Mouse (Mus musculus) E14TG2a.4 (cell line): ENCODE measurements around the gene Gimap7.

Source experiments
- H3K27me3 ChIP-seq: 2 replicates; pipeline ENCODE4 v1.6.1; 2014; ENCODE audit warnings: low read length, control low read depth; ENCODE audit not compliant: insufficient read depth
- H3K36me3 ChIP-seq: 2 replicates; pipeline ENCODE4 v1.6.1; 2014; ENCODE audit warnings: low read length, control low read depth; ENCODE audit not compliant: insufficient read depth
- H3K4me1 ChIP-seq: replicated peaks from 2 replicates; pipeline ENCODE4 v1.6.1; 2014; ENCODE audit warnings: low read depth, low read length, control low read depth
- H3K4me3 ChIP-seq: replicated peaks from 2 replicates; pipeline ENCODE4 v1.5.1; 2014; ENCODE audit warnings: mild to moderate bottlenecking, low read length
- H3K9me3 ChIP-seq: 2 replicates; pipeline ENCODE4 v1.6.1; 2014; ENCODE audit warnings: low read length, control low read depth
- CTCF ChIP-seq: conservative IDR thresholded peaks from 2 replicates; pipeline ENCODE4 v1.5.1; 2014; ENCODE audit warnings: low read length
- NANOG ChIP-seq: IDR thresholded peaks from 2 replicates; pipeline ENCODE4 v1.6.1; 2014; ENCODE audit warnings: borderline replicate concordance, low read length, mixed read lengths
- POU5F1 ChIP-seq: IDR thresholded peaks from 2 replicates; pipeline ENCODE4 v1.6.1; 2014; ENCODE audit warnings: low read length, borderline replicate concordance

Gene Gimap7

DNA sequence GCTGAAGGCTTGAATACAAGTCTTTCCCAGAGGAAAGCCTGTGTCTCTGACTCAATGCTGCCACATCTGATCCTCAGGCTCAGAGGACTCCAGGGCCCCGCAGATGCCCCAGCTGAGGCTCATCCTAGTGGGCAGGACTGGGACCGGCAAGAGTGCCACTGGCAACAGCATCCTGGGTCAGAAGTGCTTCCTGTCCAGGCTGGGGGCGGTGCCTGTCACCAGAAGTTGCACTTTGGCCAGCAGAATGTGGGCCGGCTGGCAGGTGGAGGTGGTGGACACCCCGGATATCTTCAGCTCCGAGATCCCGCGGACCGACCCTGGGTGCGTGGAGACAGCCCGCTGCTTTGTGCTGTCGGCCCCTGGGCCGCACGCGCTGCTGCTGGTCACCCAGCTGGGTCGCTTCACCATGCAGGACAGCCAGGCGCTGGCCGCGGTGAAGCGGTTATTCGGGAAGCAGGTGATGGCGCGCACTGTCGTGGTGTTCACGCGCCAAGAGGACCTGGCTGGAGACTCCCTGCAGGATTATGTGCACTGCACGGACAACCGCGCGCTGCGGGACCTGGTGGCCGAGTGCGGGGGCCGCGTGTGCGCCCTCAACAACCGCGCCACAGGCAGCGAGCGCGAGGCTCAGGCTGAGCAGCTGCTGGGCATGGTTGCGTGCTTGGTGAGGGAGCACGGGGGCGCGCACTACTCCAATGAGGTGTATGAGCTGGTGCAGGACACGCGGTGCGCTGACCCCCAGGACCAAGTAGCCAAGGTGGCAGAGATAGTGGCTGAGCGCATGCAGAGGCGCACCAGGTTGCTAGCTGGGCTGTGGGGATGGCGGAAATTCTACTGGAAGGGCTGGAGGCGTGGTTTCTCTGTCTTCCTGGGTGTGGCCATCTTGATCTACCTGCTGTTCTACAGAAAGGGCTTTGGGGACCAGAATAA is 24.3 kb downstream of the Gimap7 start:
- Histone ChIP-seq H3K27me3 (peaks cover 45% of the 10 kb centered on the region), H3K4me1 (peaks cover 50% of the 10 kb centered on the region), H3K9me3 (no peaks in the 10 kb centered on the region), H3K4me3 (peak overlapping the region; percentile 81), H3K36me3 (no peaks in the 10 kb centered on the region)
- TF ChIP-seq NANOG = no peak
- TF ChIP-seq POU5F1 = no peak
- TF ChIP-seq CTCF = no peak

DNA sequence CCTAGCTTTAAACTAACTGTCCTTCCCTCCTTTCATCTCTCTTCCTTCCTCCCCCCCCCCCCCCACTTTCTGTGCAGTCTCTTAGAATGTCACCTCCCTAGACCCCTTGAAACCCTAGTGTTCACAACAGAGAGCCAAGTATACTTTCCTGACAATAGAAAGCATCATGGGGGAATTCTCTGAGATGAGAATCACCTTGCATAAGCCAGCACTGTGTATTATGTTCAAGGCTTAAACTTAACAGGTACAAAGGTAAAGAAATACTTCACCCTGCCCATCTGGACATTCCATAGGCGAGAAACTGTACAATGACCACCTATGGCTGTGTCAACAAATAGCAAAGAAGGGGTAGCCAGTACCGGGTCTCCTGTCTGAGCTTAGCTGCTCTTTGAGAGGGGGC is 27.1 kb downstream of the Gimap7 start:
- Histone ChIP-seq H3K4me3 (no peak overlapping the region), H3K4me1 (peaks cover 47% of the 10 kb centered on the region), H3K27me3 (peaks cover 35% of the 10 kb centered on the region), H3K36me3 (no peaks in the 10 kb centered on the region), H3K9me3 (peaks cover 5% of the 10 kb centered on the region)
- TF ChIP-seq POU5F1 (no peak), NANOG (no peak), CTCF (no peak)

DNA sequence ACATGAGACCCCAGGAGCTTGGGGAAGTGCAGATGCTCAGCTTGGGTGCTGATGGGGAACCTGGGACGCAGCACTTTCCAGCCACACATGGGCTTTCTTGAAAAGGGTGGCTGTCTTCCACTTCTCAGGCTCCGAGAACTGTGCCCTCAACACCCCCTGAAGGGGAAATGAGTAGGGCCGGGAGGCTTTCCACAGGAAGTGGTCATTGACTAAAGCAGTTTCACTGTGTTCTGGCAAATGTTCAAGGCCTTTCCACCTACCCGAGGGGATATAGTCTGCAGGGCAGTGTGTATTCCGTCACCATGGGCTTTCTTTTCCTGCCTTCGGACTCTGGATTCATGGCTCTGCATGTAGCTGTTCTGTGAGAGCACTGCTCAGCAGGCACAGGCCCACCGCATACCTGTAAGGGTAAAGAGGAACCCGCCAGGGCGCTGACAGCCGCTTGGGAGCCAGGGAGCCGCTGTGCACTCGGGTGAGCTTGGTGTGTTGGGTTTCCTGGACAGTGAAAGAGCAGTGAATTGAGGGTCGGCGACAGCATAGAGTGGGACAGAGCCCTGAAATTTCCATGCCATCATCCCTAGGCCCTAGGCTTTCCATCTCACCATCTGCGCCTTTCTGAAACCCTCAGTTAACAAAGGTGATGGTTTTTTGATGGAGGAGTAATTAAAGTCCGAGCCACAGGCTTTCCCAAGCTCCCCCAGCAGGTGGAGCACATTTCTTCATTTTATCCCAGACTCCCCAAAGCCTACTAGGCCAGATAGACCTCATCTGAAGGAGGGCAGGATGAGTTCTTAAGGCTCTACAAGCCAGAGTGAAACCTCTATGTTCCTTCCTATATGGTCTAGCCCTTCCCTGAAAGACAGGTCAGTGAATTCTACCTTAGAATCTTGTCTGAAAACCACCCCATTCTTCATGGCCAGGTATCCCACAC is 27.8 kb downstream of the Gimap7 start, which contains the start of gene Gimap5:
TSS of gene Gimap5 (plus strand) at position 239 of the 931 bp plus-strand sequence.
- H3K4me1 ChIP-seq = peaks cover 39% of the 10 kb centered on the region
- TF ChIP-seq NANOG = no peak
- TF ChIP-seq CTCF = peak; percentile 56
- no peak for TF ChIP-seq POU5F1
- peak within 1 kb of the TSS; percentile 32 for H3K4me3 ChIP-seq
- no peaks in the 10 kb centered on the region for H3K36me3 ChIP-seq
- peaks cover 29% of the 10 kb centered on the region for H3K27me3 ChIP-seq
- H3K9me3 ChIP-seq = peaks cover 8% of the 10 kb centered on the region

DNA sequence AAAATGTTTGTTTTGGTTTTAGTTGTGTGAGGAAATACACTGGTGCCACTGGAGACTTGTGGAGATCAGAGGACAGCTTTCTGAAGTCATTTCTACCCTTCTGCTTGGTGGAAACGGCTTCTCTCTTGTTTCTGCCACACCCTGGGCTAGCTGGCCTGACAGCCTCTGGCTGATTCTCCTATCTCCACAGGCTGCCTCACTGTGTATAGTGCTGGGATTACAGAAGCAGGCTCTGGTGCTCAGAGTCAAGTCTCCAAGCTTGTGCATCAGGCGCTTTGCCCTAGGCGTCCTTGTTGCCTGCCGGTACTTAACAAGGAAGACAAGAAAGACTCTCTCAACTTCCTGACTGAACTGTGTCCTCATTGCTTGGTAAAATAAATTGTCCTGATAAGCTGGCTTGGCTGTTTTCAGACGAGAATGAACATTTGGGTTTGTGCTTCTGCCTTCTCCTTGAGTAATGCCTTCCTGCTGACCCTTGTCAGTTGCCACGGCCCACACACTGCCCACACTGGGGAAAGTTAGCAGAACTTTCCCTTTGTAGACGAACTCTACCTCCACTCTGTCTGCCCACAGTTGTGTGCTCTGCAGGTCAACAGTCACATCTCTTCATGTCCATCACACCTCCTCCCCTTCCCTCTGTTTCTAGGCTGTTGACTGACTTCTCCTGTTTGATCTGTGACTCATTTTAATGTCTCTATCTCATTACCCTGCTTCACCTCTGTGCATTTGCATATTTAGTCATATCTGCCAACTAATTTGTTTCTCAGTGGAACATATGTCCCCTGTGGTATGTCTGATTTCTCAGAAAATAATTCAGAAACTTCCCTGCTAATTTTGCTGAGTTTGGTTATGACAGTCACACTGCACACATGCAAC is 28.9 kb downstream of the Gimap7 start:
- Histone ChIP-seq H3K36me3 (no peaks in the 10 kb centered on the region), H3K4me3 (no peak overlapping the region), H3K4me1 (peaks cover 28% of the 10 kb centered on the region), H3K27me3 (peaks cover 19% of the 10 kb centered on the region), H3K9me3 (peaks cover 18% of the 10 kb centered on the region)
- no peak for TF ChIP-seq CTCF
- TF ChIP-seq POU5F1 = no peak
- no peak for TF ChIP-seq NANOG

DNA sequence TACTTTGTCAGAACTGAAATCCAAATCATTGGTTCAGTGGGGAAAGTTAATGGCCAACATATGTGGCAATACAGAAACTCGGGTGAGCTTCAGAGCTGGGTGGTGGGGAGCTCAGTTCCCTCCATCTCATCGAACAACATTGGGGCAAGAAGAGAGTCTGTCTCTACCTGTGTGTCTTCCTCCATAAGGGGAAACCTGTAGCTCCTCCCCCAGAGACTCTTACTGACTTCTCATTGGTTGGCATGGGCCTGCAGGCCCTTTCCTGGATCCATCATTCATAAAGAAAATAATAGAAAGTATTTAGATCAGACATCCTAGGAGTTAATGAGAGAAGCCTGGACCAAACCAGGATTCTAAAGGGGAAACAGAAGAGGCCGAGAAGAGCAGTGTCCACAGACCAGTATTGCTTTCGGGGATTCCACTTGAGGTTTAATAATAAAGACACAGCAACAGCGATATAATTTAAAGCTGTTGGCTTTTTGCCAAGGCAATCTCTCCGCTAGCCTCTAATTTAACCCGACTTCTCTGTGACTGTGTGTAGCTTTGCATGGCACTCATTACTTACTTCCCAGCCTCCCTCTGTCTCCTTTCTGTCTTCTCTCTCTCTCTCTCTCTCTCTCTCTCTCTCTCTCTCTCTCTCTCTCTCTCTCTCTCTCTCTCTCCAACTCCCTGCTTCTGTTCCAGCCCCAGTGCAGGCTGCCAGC is 45.3 kb downstream of the Gimap7 start:
- H3K9me3 ChIP-seq = peaks cover 14% of the 10 kb centered on the region
- TF ChIP-seq CTCF (no peak), POU5F1 (no peak), NANOG (no peak)
- H3K36me3 ChIP-seq = no peaks in the 10 kb centered on the region
- peaks cover 4% of the 10 kb centered on the region; the same call in 1 of the 2 replicates for H3K4me1 ChIP-seq
- no peak overlapping the region for H3K4me3 ChIP-seq
- no peaks in the 10 kb centered on the region for H3K27me3 ChIP-seq

DNA sequence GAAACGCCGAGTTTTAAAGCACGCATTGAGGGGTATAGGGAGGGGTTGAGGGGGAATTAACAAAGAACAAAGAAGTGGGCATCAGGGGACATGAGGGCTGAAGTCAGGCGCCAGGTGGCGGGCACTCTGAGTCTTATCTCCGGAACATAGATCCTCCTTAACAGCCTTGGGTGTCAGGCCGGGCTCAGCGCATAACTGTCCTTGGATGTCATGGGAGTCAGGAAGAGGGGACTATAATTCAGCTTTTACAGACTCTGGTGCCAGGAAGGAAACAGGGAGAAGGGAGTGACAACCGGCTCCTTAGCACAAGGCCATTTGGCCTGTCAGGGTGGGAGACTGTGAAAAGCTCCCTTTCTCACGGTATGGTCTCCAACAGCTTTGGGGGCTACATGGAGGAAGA is 46.1 kb downstream of the Gimap7 start:
- H3K4me3 ChIP-seq = no peak overlapping the region
- H3K36me3 ChIP-seq = no peaks in the 10 kb centered on the region
- no peaks in the 10 kb centered on the region for H3K27me3 ChIP-seq
- H3K4me1 ChIP-seq = peaks cover 5% of the 10 kb centered on the region; the same call in 1 of the 2 replicates
- TF ChIP-seq CTCF = no peak
- TF ChIP-seq POU5F1 = no peak
- no peak for TF ChIP-seq NANOG
- peaks cover 14% of the 10 kb centered on the region for H3K9me3 ChIP-seq

DNA sequence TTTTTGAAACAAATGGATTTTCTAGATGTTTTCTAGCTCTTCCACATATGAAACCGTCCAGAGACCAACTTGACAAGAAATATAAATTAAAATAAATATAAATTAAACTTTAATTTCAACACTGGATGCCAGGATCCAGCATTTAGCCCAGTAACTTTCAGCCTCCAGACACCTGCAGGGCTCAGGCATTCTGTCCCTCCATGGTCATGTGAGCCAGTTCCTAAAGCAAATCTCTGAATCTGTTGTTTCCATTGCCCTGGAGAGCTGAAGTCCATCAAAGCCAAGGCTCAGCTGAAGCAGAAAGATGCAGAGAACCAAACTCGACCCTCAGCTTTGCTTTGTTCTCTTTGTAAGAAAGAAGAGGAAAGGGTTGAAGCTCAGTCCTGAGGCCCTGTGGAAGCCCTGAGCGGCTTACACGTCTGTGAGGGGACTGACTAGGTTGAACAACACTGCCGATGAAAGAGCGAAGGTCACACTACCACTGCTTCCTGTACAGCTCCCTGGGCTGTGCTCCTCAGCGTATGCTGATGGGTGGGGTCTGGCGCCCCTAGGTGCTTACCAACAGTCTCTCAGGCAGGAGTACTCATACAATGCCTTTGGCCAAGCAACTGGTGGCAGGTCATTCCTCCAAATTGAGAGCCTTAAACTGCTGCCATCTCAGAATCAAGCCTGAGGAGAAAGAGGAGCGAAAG is 49.9 kb downstream of the Gimap7 start:
- no peak for TF ChIP-seq POU5F1
- TF ChIP-seq CTCF = no peak
- no peak for TF ChIP-seq NANOG
- Histone ChIP-seq H3K4me3 (no peak overlapping the region), H3K9me3 (peaks cover 14% of the 10 kb centered on the region), H3K4me1 (peaks cover 8% of the 10 kb centered on the region; the same call in 1 of the 2 replicates), H3K36me3 (no peaks in the 10 kb centered on the region), H3K27me3 (no peaks in the 10 kb centered on the region)
